Mouse (Mus musculus): ENCODE results near the gene Vrk1. TPM values are rescaled to one million over a fixed set of nuclear protein-coding genes. Genes with fewer than 3 reads are reported as not detected.

Vrk1 gene
- 57.4 and 65.8 TPM in 2 replicates for polyA plus RNA-seq (2011; ENCODE audit: insufficient read depth, insufficient read length, low replicate concordance, missing spikeins)

DNA sequence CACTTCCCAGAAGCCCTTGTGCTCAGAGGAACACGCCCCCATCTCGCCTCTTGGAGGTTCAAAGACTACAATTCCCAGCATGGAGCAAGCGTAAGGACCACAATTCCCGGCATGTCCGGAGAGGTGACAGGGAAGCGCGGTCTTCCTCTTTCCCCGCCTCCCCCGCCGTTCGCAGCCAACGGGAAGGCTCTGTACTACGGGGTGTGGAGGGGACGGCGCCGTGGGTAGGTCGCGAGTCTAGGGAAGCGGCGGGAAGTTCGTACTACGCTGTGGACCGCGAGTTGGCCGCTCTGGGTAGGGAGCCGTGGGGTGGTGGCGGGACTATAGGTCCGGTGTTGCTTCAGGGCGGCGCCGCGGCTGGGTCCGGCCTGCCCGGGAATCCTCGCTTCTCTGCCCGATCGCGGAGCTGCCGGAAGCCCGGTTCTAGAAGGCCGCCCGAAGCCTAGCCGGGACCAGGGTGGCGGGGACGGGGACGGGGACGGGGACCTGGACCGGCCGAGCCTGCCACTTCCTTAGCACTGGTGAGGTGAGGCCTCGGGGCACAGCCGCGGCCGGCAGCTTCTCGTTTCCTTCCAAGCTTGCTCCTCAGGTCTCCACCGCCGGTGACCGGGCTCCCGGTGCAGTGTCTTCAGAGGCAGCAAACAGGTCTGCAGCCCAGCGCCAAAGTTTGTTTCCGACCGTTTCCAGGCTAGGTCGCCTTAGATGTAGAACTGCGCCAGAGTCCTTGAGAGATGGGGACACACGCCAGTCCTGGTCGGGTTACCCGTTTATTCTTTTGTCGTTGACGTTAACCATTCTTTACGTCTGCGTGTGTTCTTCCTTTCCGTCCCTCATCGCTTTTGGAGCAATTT is at the start of gene Vrk1:
Gene Vrk1, plus strand, starts transcription at position 164 of the 851 bp plus-strand sequence.
- no peak for TF ChIP-seq CTCF (IDR thresholded peaks at IDR 0.05; ENCODE audit: control insufficient read depth, insufficient read depth, low read length)
- peak; percentile 84 for TF ChIP-seq POLR2A (IDR thresholded peaks at IDR 0.05; ENCODE audit: borderline replicate concordance, control insufficient read depth, low read depth, low read length)
- under 1% methylated on average over 71 of the region's 72 CpGs for WGBS
- Histone ChIP-seq H3K4me3 (replicated peaks; ENCODE audit: control insufficient read depth, low read depth, low read length) (peak within 1 kb of the TSS; percentile 93), H3K4me1 (ENCODE audit: control insufficient read depth, insufficient read depth, low read length) (peaks cover 2% of the 10 kb centered on the region), H3K27ac (ENCODE audit: control insufficient read depth, insufficient read depth, low read depth, low read length, poor library complexity) (peak within 1 kb of the TSS; percentile 76)

GRCm38 (mm10) chr12:105960592-105961330 is 49.3 kb upstream of the Vrk1 start:
- H3K4me1 ChIP-seq (ENCODE audit: control insufficient read depth, insufficient read depth, low read length), result no peaks in the 10 kb centered on the region; the same call in 1 of the 2 replicates
- no peak overlapping the region for H3K4me3 ChIP-seq (replicated peaks; ENCODE audit: control insufficient read depth, low read depth, low read length)
- WGBS, result 25% methylated on average over 19 of the region's 19 CpGs
- TF ChIP-seq POLR2A (IDR thresholded peaks at IDR 0.05; ENCODE audit: borderline replicate concordance, control insufficient read depth, low read depth, low read length) (no peak), CTCF (IDR thresholded peaks at IDR 0.05; ENCODE audit: control insufficient read depth, insufficient read depth, low read length) (no peak)
- H3K27ac ChIP-seq (ENCODE audit: control insufficient read depth, insufficient read depth, low read depth, low read length, poor library complexity), result no peak overlapping the region

GRCm38 (mm10) chr12:105961667-105962066 is 48.4 kb upstream of the Vrk1 start:
- Histone ChIP-seq H3K4me3 (replicated peaks; ENCODE audit: control insufficient read depth, low read depth, low read length) (no peak overlapping the region), H3K27ac (ENCODE audit: control insufficient read depth, insufficient read depth, low read depth, low read length, poor library complexity) (no peak overlapping the region), H3K4me1 (ENCODE audit: control insufficient read depth, insufficient read depth, low read length) (no peaks in the 10 kb centered on the region; the same call in 1 of the 2 replicates)
- TF ChIP-seq POLR2A (IDR thresholded peaks at IDR 0.05; ENCODE audit: borderline replicate concordance, control insufficient read depth, low read depth, low read length), result no peak
- TF ChIP-seq CTCF (IDR thresholded peaks at IDR 0.05; ENCODE audit: control insufficient read depth, insufficient read depth, low read length), result no peak
- 9% methylated on average over 12 of the region's 12 CpGs for WGBS

- Histone ChIP-seq H3K27ac (ENCODE audit: control insufficient read depth, insufficient read depth, low read depth, low read length, poor library complexity) (peak overlapping the region; percentile 20; the same call in 1 of the 2 replicates), H3K4me3 (replicated peaks; ENCODE audit: control insufficient read depth, low read depth, low read length) (peak overlapping the region; percentile 97), H3K4me1 (ENCODE audit: control insufficient read depth, insufficient read depth, low read length) (no peaks in the 10 kb centered on the region; the same call in 1 of the 2 replicates)
- WGBS, result 2% methylated on average over 36 of the region's 37 CpGs
- TF ChIP-seq CTCF (IDR thresholded peaks at IDR 0.05; ENCODE audit: control insufficient read depth, insufficient read depth, low read length) (peak; percentile 96), POLR2A (IDR thresholded peaks at IDR 0.05; ENCODE audit: borderline replicate concordance, control insufficient read depth, low read depth, low read length) (peak; percentile 45; the same call in 1 of the 2 replicates)
These were observed 47.7 kb upstream of the Vrk1 start for GRCm38 (mm10) chr12:105962103-105963011.

- Histone ChIP-seq H3K4me1 (ENCODE audit: control insufficient read depth, insufficient read depth, low read length) (no peaks in the 10 kb centered on the region; the same call in 1 of the 2 replicates), H3K27ac (ENCODE audit: control insufficient read depth, insufficient read depth, low read depth, low read length, poor library complexity) (peak overlapping the region; percentile 20; the same call in 1 of the 2 replicates), H3K4me3 (replicated peaks; ENCODE audit: control insufficient read depth, low read depth, low read length) (peak overlapping the region; percentile 97)
- WGBS, result 2% methylated on average over 30 of the region's 30 CpGs
- TF ChIP-seq CTCF (IDR thresholded peaks at IDR 0.05; ENCODE audit: control insufficient read depth, insufficient read depth, low read length) (no peak), POLR2A (IDR thresholded peaks at IDR 0.05; ENCODE audit: borderline replicate concordance, control insufficient read depth, low read depth, low read length) (0 out of 2 replicates have a peak, but pooled peaks have one; percentile 9)
These were observed 46.9 kb upstream of the Vrk1 start for GRCm38 (mm10) chr12:105963012-105963572.

DNA sequence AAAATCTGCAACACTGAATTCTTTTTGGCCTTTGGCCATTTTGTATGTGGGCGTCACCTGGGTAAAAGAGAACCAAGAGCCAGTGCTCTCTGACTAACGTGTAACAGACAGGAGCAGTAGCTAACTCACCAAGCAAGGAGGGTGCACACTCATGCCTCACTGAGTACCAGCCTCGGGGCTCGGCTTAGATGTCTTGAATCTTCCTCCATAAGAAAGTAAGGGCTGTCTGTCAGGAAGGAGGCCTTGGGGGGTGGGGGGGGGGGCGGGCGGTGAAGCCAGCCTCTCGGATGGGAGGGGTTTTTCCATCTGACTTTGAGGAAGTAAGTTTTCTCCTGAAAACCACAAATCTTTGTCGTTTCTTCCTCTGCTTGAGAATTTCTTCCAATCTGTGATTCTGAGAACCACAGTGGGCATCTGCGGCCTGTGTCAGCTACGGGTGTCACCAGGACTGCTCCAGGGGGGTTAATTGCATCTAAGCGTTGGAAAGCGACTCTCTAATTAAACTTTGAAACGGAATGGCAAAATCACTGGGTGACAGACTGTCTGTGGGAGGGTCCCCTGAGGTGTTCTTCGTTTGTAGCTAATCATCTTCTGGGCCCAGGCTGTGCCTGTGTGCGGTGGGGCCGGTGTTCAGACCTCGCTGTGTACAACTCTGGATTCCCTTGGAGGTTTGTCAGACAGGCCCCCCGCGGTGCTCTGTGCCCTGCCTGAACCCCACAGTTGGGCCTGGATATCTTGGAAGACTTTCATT is 43.0 kb upstream of the Vrk1 start:
- WGBS, result 13% methylated on average over 19 of the region's 19 CpGs
- H3K4me3 ChIP-seq (replicated peaks; ENCODE audit: control insufficient read depth, low read depth, low read length), result no peak overlapping the region
- TF ChIP-seq POLR2A (IDR thresholded peaks at IDR 0.05; ENCODE audit: borderline replicate concordance, control insufficient read depth, low read depth, low read length) (no peak), CTCF (IDR thresholded peaks at IDR 0.05; ENCODE audit: control insufficient read depth, insufficient read depth, low read length) (no peak)
- H3K27ac ChIP-seq (ENCODE audit: control insufficient read depth, insufficient read depth, low read depth, low read length, poor library complexity), result no peak overlapping the region
- no peaks in the 10 kb centered on the region; the same call in 1 of the 2 replicates for H3K4me1 ChIP-seq (ENCODE audit: control insufficient read depth, insufficient read depth, low read length)

Data from bone marrow, adult 2 months (tissue).